Mouse (Mus musculus): ENCODE results near the gene Galns.

DNA sequence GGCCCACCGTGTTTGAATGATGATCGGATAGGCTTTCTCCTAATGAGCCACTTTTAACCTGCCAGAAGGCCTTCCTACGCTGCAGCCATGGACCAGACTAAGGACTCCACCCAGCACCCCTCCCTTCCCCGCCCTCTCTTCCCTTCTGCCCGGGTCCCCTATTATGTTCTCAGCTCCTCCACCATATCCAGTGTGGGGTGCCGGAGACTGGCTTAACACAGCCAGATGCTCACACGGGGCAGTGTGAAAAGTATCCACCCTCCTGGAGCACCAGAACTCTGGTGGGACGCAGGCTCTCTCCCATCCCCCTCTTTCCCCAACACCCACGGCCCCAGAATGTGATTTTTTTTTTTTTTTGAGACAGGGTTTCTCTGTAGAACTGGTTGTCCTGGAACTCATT is 37.7 kb downstream of the Galns start:
- no peak for TF ChIP-seq EP300 (IDR thresholded peaks at IDR 0.05)
- no peak for TF ChIP-seq CTCF (IDR thresholded peaks at IDR 0.05)

Measured in lung, postnatal 0 days (tissue).